Mouse (Mus musculus): ENCODE measurements around the gene Zfp811. TPM values are rescaled to one million over a fixed set of nuclear protein-coding genes. Genes with fewer than 3 reads are reported as not detected.

Zfp811 gene
- total RNA-seq, 2 experiments from 2014 or later, result 0.27 to 0.43 TPM

DNA sequence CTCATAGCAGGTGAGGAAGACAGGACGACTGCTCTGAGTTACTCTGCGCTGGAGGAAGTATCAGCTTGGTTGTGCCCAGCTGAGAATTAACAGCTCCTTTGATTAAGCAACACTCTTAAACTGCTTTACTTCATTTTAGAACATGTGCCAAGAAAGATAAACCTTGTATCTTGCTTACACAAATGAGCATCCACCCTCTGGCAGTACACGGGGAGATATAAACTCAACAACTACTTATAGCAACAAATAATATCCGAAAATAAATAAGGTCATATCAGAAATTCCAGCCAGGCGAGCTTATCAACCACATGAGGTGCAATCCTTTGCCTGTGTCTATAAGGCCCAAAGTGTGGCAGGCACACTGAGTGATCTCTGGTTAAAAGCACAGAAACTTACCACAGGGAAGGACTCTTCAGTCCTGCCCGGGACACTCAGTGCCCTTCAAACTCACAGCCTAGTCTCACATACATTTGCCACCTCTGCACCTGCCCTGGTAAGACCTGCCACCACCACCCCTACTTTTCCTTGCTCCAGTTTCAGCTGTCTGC is 56.8 kb downstream of the Zfp811 start:
- no peak for DNase-seq

DNA sequence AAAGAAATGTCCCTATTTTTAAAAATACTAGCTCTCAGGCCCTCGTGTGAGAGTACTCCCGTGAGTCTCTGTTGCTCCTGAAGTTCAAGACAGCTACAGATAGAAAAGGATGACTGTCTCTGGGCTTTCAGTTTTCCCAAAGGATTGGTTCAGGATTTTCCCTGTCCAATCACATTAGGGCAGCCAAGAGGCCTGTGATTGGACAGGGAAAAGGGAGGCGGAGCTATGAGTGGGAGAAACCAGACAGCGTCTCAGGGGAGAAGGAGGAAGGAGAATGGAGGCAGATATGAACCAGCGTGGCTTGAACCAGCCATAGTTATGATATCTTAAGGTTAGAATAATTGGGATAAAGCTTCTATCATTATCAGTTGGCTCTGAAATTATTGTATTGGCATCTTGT is 59.1 kb downstream of the Zfp811 start:
- DNase-seq, result no peak

Other genes starting within 250 kb of the Zfp811 start
- not detected for gene Cyp4f37, start 188.6 kb downstream of the Zfp811 start, total RNA-seq (2021)
- not detected for gene Cyp4f40, start 151.0 kb downstream of the Zfp811 start, total RNA-seq (2021)
- gene Cyp4f15, start 124.3 kb downstream of the Zfp811 start, total RNA-seq (2021), result not detected
- 10 to 100 TPM; 41.4 to 46.3 TPM for gene Zfp871, start 21.6 kb downstream of the Zfp811 start, total RNA-seq (2021)
- 10 to 100 TPM; 13.5 to 13.7 TPM for gene Zfp799, start 20.3 kb upstream of the Zfp811 start, total RNA-seq (2021)
- gene Zfp870, start 81.7 kb upstream of the Zfp811 start, total RNA-seq (2021), result 1 to 10 TPM; 6.7 to 7.6 TPM
- not detected for gene Cyp4f14, start 107.4 kb upstream of the Zfp811 start, total RNA-seq (2021)
- 10 to 100 TPM; 10.9 to 12.4 TPM for gene Cyp4f13, start 137.5 kb upstream of the Zfp811 start, total RNA-seq (2021)
- gene Zfp472, start 155.9 kb upstream of the Zfp811 start, total RNA-seq (2021), result 1 to 10 TPM; 4.9 to 5.0 TPM
- gene Zfp952, start 183.2 kb upstream of the Zfp811 start, total RNA-seq (2021), result 1 to 10 TPM; 7.2 to 7.8 TPM
- 1 to 10 TPM; 5.1 to 5.8 TPM for gene Zfp763, start 223.5 kb upstream of the Zfp811 start, total RNA-seq (2021)

Measured in heart, postnatal 4 days (tissue).